In the genomic region with DNA sequence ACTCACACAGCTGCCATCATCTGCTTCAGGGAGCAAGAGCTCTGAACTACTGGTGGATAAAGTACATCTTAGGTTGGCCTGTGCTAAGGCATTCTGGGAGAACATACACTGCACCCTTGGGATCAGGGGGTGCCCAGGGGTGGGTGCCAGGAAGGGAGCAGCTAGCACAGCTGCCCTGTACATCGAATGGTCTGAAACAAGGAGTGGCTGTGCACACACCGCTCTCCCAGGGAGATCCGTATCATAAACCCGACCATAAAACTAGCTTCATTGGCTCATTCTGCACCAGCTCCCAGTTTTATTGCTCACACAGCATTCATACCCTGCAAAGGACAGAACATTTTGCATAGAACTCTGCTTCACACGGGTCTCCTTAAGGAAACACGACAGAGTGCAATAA, we compare ENCODE assay signal across 21 mouse cellular contexts.
A peak's percentile ranks its signal among the peaks of the same experiment; 100 is the strongest.
DNase-seq lines count a peak whose midpoint lies in the region; ATAC-seq and TF ChIP-seq lines count a peak whose summit lies in the region.
"Had no signal": no experiment of that assay in that cellular context is flagged by ENCODE, and none has a peak within 500 bp of the region (broad histone marks: within the 10 kb centered on the region; RNA-seq: fewer than 3 reads in every experiment).

No protein-coding gene starts in this region.

- no peaks in the 10 kb centered on the region for H3K27me3 ChIP-seq in lung, embryonic 16.5 days (ENCODE audit: control insufficient read depth, insufficient read depth, low read depth, low read length)
- no peaks in the 10 kb centered on the region for H3K27me3 ChIP-seq in lung, postnatal 0 days (replicated peaks; ENCODE audit: insufficient read depth, low read length)
- no peaks in the 10 kb centered on the region for H3K27me3 ChIP-seq in limb, embryonic 13.5 days
- H3K27me3 ChIP-seq in stomach, embryonic 15.5 days (replicated peaks), result no peaks in the 10 kb centered on the region
- H3K27me3 ChIP-seq: embryonic facial prominence, embryonic 13.5 days; forebrain, embryonic 15.5 days; liver, embryonic 13.5 days; midbrain, embryonic 12.5 days had no signal

- no peaks in the 10 kb centered on the region for H3K36me3 ChIP-seq in lung, embryonic 16.5 days (ENCODE audit: control insufficient read depth, insufficient read depth, low read length)
- no peaks in the 10 kb centered on the region for H3K36me3 ChIP-seq in lung, postnatal 0 days (ENCODE audit: insufficient read depth, low read length)
- H3K36me3 ChIP-seq in limb, embryonic 13.5 days, result no peaks in the 10 kb centered on the region
- no peaks in the 10 kb centered on the region for H3K36me3 ChIP-seq in stomach, embryonic 15.5 days
- H3K36me3 ChIP-seq: embryonic facial prominence, embryonic 13.5 days; forebrain, embryonic 15.5 days; liver, embryonic 13.5 days; midbrain, embryonic 12.5 days had no signal

- WGBS in lung, embryonic 16.5 days, result 70% methylated on average over 6 of the region's 6 CpGs
- 71% methylated on average over 6 of the region's 6 CpGs for WGBS in lung, postnatal 0 days
- 24% methylated on average over 6 of the region's 6 CpGs for WGBS in limb, embryonic 13.5 days
- 68% methylated on average over 6 of the region's 6 CpGs for WGBS in stomach, embryonic 15.5 days

- 0 out of 2 replicates have a peak overlapping the region, but pooled peaks have one; percentile 20 for H3K27ac ChIP-seq in lung, embryonic 16.5 days (ENCODE audit: low read length)
- no peak overlapping the region for H3K27ac ChIP-seq in lung, postnatal 0 days (ENCODE audit: low read length)
- 0 out of 2 replicates have a peak overlapping the region, but pooled peaks have one; percentile 44 for H3K27ac ChIP-seq in limb, embryonic 13.5 days
- H3K27ac ChIP-seq in stomach, embryonic 15.5 days, result no peak overlapping the region
- H3K27ac ChIP-seq: embryonic facial prominence, embryonic 13.5 days; forebrain, embryonic 15.5 days; liver, embryonic 13.5 days; macrophage; midbrain, embryonic 12.5 days had no signal

- no peak for TF ChIP-seq EP300 in lung, postnatal 0 days (IDR thresholded peaks at IDR 0.05)

- no peak for DNase-seq in frontal cortex, adult 2 months (ENCODE audit: extremely low spot score in 1 of 2, low spot score in 1 of 2)
- DNase-seq in lung, postnatal 0 days (ENCODE audit: low spot score), result no peak
- DNase-seq in layer of hippocampus, adult 11-12 months (ENCODE audit: low spot score), result no peak
- DNase-seq in right cerebral cortex, postnatal 25 days, result no peak
- DNase-seq: adrenal gland, postnatal 10 days; cerebellum, postnatal 10 days; heart, postnatal 14 days; kidney, adult 11 months; liver, embryonic 13.5 days; lung, embryonic 14.5 days; thymus, postnatal 25 days had no signal

- H3K4me1 ChIP-seq in lung, embryonic 16.5 days (replicated peaks; ENCODE audit: control insufficient read depth, insufficient read depth, low read length), result peaks cover 16% of the 10 kb centered on the region
- H3K4me1 ChIP-seq in lung, postnatal 0 days (ENCODE audit: insufficient read depth, low read depth, low read length), result 0 out of 2 replicates have a peak, but pooled peaks cover 4% of the 10 kb centered on the region
- peaks cover 61% of the 10 kb centered on the region for H3K4me1 ChIP-seq in limb, embryonic 13.5 days
- peaks cover 14% of the 10 kb centered on the region for H3K4me1 ChIP-seq in stomach, embryonic 15.5 days
- H3K4me1 ChIP-seq: liver, embryonic 13.5 days had no signal

- no peak for TF ChIP-seq CTCF in lung, postnatal 0 days (IDR thresholded peaks at IDR 0.05)

- no peak overlapping the region for H3K9ac ChIP-seq in lung, embryonic 16.5 days (ENCODE audit: low read length)
- H3K9ac ChIP-seq in lung, postnatal 0 days (replicated peaks; ENCODE audit: low read depth), result no peak overlapping the region
- no peak overlapping the region for H3K9ac ChIP-seq in limb, embryonic 13.5 days
- H3K9ac ChIP-seq in stomach, embryonic 15.5 days, result no peak overlapping the region
- H3K9ac ChIP-seq: embryonic facial prominence, embryonic 13.5 days; forebrain, embryonic 15.5 days; hindbrain, embryonic 14.5 days; liver, embryonic 13.5 days; lung, embryonic 14.5 days; midbrain, embryonic 12.5 days had no signal

- no peak overlapping the region for H3K4me2 ChIP-seq in lung, embryonic 16.5 days (ENCODE audit: low read depth, low read length)
- H3K4me2 ChIP-seq in lung, postnatal 0 days (replicated peaks; ENCODE audit: low read depth, low read length), result no peak overlapping the region
- no peak overlapping the region for H3K4me2 ChIP-seq in limb, embryonic 13.5 days (replicated peaks)
- no peak overlapping the region for H3K4me2 ChIP-seq in stomach, embryonic 15.5 days
- H3K4me2 ChIP-seq: embryonic facial prominence, embryonic 13.5 days; forebrain, embryonic 15.5 days; heart, embryonic 11.5 days; hindbrain, embryonic 14.5 days; liver, embryonic 13.5 days; lung, embryonic 14.5 days; midbrain, embryonic 12.5 days had no signal

- H3K9me3 ChIP-seq in lung, embryonic 16.5 days (ENCODE audit: control insufficient read depth, low read length), result no peaks in the 10 kb centered on the region
- H3K9me3 ChIP-seq in lung, postnatal 0 days (ENCODE audit: low read length), result no peaks in the 10 kb centered on the region
- no peaks in the 10 kb centered on the region for H3K9me3 ChIP-seq in limb, embryonic 13.5 days
- H3K9me3 ChIP-seq in stomach, embryonic 15.5 days, result no peaks in the 10 kb centered on the region
- H3K9me3 ChIP-seq: embryonic facial prominence, embryonic 13.5 days; forebrain, embryonic 15.5 days; liver, embryonic 13.5 days; midbrain, embryonic 12.5 days had no signal

- H3K4me3 ChIP-seq in lung, embryonic 16.5 days (ENCODE audit: low read length), result no peak overlapping the region
- H3K4me3 ChIP-seq in lung, postnatal 0 days (ENCODE audit: low read depth, low read length), result no peak overlapping the region
- no peak overlapping the region for H3K4me3 ChIP-seq in limb, embryonic 13.5 days
- H3K4me3 ChIP-seq in stomach, embryonic 15.5 days (replicated peaks), result no peak overlapping the region
- H3K4me3 ChIP-seq: embryonic facial prominence, embryonic 13.5 days; forebrain, embryonic 15.5 days; liver, embryonic 13.5 days; midbrain, embryonic 12.5 days had no signal

- peak; percentile 42; the same call in 1 of the 2 replicates for ATAC-seq in frontal cortex, adult (ENCODE audit: low TSS enrichment)
- no peak for ATAC-seq in lung, embryonic 16.5 days (ENCODE audit: low read depth)
- ATAC-seq in lung, postnatal 0 days, result no peak
- peak; percentile 50 for ATAC-seq in limb, embryonic 13.5 days (ENCODE audit: low FRiP score, low read depth)
- ATAC-seq in stomach, embryonic 15.5 days (ENCODE audit: insufficient read depth, low FRiP score, low read depth), result peak; percentile 51
- ATAC-seq: forebrain, embryonic 15.5 days had no signal

Comparison
In these comparisons a context has a peak if more than half of its experiments do, and no peak if none do; other contexts are left out.
1. H3K27ac ChIP-seq: peak in lung, embryonic 16.5 days (single experiment) and limb, embryonic 13.5 days (single experiment); none in lung, postnatal 0 days (single experiment) and stomach, embryonic 15.5 days (single experiment).
2. ATAC-seq: peak in frontal cortex, adult (single experiment), limb, embryonic 13.5 days (single experiment) and stomach, embryonic 15.5 days (single experiment); none in lung, embryonic 16.5 days (single experiment) and lung, postnatal 0 days (single experiment).